Mouse (Mus musculus) small intestine, adult 2 months (tissue): Measurements from ENCODE around the gene Tango2.

Experiments used
- CTCF ChIP-seq: fragments of 200-500 bp; IDR thresholded peaks from 2 replicates; pipeline ENCODE4 v1.5.1; 2012; ENCODE audit warnings: low read depth, mild to moderate bottlenecking, control low read depth, inconsistent platforms, low read length, moderate library complexity, mixed read lengths; ENCODE audit not compliant: insufficient replicate concordance, insufficient read length; ENCODE audit errors: extremely low read depth
- POLR2A ChIP-seq: fragments of 200-500 bp; IDR thresholded peaks from 2 replicates; pipeline ENCODE4 v1.6.1; 2012; ENCODE audit warnings: low read depth, mild to moderate bottlenecking, control low read depth, inconsistent platforms, low read length, moderate library complexity

DNA sequence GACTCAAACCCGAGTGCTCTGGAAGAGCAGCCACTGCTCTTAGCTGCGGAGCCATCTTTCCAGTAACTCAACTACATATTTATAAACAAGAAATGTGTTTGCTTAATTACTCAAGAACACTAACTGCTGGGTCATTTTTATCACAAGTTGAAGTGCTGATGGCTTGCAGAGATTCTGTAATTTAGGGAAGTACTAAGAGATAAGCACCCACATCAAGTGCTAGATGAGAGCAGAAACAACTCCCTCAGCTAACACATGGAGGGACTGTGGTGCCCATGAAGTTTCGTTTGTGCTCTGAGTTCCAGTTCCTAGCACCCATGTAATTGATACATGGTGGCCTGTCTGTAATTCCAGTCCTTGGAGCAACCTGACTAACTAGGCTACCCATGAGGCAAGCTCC is 28.9 kb downstream of the Tango2 start:
- TF ChIP-seq POLR2A = no peak
- no peak for TF ChIP-seq CTCF
